Mouse (Mus musculus): ENCODE results near the gene Vinac1. TPM values are rescaled to one million over a fixed set of nuclear protein-coding genes. Genes with fewer than 3 reads are reported as not detected.
"Not testable (repeated sequence)": the region's sequence is repeated elsewhere in the genome, so short reads cannot be mapped to it uniquely, and the experiment has no call there.

The Vinac1 gene
- total RNA-seq, 2 experiments from 2014 or later, result not detected

GRCm38 (mm10) chr2:129046172-129046845 lies 1.7 kb downstream of the Vinac1 start:
- no peak for ATAC-seq (replicated peaks; ENCODE audit: low FRiP score, poor library complexity, severe bottlenecking)

DNA sequence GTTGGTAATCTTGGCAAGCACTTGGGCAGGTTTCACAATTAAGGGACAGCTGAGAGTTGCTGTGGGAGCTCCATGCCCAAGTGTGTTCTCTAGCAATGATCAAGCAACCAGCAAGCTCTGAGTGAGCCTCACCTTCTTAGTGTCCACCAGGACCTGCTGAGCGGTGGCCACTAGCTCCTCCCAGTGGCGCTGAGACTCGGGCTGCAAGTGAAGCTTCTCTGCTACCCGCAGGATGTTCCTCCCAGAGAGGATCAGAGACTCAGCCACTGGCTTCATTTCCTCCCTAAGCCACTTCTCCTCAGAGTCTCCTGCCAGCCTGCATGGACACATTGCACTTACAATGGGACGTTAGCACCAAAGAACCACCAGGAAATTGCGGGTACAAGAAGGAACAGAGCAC lies 7.4 kb downstream of the Vinac1 start:
- ATAC-seq (replicated peaks; ENCODE audit: low FRiP score, poor library complexity, severe bottlenecking), result no peak

DNA sequence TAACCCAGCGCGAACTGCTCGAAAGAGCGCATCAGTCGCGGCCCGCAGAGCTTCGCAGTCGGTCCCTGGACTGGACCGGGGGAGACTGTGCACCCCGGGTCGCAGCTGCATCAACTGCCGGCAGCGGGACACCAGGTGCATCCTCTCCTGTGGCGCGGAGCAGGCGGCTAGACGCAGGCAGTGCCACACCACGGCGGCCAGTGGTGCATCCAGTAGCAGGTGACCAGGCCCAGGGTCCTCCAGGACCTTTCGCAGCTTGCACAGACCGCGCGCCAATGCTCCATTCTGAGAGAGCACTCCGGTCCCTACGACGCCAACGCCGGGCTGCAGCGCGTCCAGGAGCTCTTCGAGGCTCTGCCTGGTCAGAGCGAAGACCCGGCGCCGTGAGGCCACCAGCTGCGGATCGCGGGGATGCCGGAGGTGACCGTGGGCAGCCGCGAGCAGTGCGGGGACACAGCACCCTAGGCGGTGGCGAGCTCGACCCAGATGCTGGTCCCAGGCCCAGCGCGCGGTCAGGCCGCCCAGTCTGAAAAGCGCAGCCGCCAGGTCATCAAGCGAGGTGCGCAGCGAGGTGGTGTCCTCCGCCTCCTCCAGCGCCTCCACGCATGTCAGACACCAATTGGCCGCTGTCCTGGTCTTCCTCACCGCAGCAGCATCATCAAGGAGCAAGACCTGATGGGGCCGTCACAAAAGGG lies 8.9 kb downstream of the Vinac1 start:
- ATAC-seq (replicated peaks; ENCODE audit: low FRiP score, poor library complexity, severe bottlenecking), result no peak

- ATAC-seq (replicated peaks; ENCODE audit: low FRiP score, poor library complexity, severe bottlenecking), result no peak
Measured at GRCm38 (mm10) chr2:129038426-129038936, 9.5 kb downstream of the Vinac1 start.

- ATAC-seq (replicated peaks; ENCODE audit: low FRiP score, poor library complexity, severe bottlenecking), result no peak
Measured at GRCm38 (mm10) chr2:129035381-129035780, 12.6 kb downstream of the Vinac1 start.

DNA sequence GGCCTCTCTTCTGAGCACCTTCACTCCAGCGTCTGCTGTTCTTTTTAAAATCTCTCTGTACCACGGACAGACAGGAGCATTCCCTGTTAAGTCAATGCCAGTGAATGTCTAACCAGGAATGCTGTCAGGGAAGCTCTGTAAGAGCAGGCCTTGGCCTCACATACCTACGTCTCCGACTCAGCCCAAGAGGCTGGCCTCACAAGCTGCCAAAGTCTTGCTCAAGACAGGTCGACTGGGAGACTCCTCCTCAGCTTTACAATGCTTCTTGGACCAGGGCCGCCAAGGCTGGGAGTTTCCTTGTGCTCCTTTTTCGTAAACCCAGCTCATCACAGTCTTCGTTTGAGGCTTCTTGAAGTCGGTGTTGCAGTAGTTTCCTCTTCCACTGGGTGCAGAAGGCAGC lies 23.2 kb downstream of the Vinac1 start:
- no peak for ATAC-seq (replicated peaks; ENCODE audit: low FRiP score, poor library complexity, severe bottlenecking)

GRCm38 (mm10) chr2:129020106-129020505 lies 27.9 kb downstream of the Vinac1 start:
- ATAC-seq (replicated peaks; ENCODE audit: low FRiP score, poor library complexity, severe bottlenecking), result no peak

DNA sequence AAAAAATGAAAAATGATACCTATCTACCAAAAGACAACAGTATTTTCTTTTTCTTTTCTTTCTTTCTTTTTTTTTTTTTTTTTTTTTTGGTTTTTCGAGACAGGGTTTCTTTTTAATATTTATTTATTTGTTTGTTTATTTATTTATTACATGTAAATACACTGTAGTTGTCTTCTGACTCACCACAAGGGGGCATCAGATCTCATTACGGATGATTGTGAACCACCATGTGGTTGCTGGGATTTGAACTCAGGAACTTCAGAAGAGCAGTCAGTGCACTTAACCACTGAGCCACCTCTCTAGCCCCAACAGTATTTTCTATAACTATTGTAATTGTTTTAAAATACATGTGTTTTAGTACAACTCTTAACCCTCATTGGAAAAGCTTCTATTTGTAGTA lies 39.1 kb downstream of the Vinac1 start:
- ATAC-seq (replicated peaks; ENCODE audit: low FRiP score, poor library complexity, severe bottlenecking), result not testable (repeated sequence)

DNA sequence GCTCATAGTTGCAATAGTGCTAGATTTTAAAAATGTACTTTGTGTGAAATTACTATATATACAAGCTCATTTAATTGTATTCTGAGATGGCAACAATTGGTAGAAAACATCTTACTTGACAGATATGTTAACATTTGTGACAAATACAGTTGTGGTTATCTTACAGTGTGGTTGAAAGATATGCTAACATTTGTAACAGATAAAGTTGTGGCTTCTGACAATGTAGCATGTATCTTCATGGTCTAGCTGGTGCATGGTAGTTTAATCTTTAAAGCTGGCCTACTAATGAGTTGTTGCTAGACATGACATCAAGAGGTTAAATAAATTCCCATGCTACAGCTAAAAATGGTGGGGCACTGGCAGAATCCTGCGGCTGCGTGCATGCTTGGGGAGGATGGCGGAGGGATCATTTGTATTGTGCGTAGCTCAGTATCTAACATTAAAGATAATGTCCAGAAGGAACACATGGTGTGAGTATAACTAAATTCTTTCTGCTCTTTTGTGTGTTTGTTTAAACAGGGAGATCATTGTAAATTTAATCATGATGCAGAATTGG lies 41.7 kb downstream of the Vinac1 start:
- no peak for ATAC-seq (replicated peaks; ENCODE audit: low FRiP score, poor library complexity, severe bottlenecking)

GRCm38 (mm10) chr2:129004872-129005271 lies 43.1 kb downstream of the Vinac1 start:
- ATAC-seq (replicated peaks; ENCODE audit: low FRiP score, poor library complexity, severe bottlenecking), result no peak

GRCm38 (mm10) chr2:128984746-128985145 lies 63.2 kb downstream of the Vinac1 start:
- no peak for ATAC-seq (replicated peaks; ENCODE audit: low FRiP score, poor library complexity, severe bottlenecking)

DNA sequence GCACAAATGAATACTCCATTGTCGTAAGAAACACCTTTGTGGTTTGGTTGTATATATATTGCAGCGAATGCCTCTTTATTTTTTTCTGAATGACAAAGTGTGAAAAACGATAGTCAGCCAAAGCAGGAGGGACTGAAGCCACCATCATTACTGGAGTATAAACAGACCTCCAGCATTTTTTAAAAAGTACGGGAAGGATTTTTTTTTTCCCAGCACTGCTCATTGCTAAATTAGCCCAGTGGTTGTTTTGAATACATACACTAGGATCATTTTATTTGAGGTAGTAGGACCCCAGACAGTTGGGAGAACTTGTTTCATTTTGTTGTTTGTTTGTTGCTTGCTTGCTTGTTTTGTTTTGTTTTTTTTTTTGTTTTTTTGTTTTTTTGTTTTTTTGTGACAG lies 72.4 kb downstream of the Vinac1 start:
- ATAC-seq (replicated peaks; ENCODE audit: low FRiP score, poor library complexity, severe bottlenecking), result no peak

Other genes with a start within 250 kb of the Vinac1 start
- 3.6 and 9.6 TPM in 2 replicates for gene Tmem87b, start 230.1 kb downstream of the Vinac1 start, total RNA-seq (2015; ENCODE audit: low replicate concordance)
- gene Tmem87b, start 230.1 kb downstream of the Vinac1 start, total RNA-seq (2017; ENCODE audit: low replicate concordance), result 4.9 and 17.8 TPM in 2 replicates
- not detected in 2 replicates for gene Fbln7, start 185.2 kb downstream of the Vinac1 start, total RNA-seq (2015; ENCODE audit: low replicate concordance)
- gene Fbln7, start 185.2 kb downstream of the Vinac1 start, total RNA-seq (2017; ENCODE audit: low replicate concordance), result not detected in 2 replicates
- gene Zc3h8, start 104.1 kb downstream of the Vinac1 start, total RNA-seq (2015; ENCODE audit: low replicate concordance), result 1.8 TPM in 1 of 2 replicates, not detected in the other
- 2.1 TPM in 1 of 2 replicates, not detected in the other for gene Zc3h8, start 104.1 kb downstream of the Vinac1 start, total RNA-seq (2017; ENCODE audit: low replicate concordance)
- gene Zc3h6, start 80.8 kb downstream of the Vinac1 start, total RNA-seq (2015; ENCODE audit: low replicate concordance), result 3.8 and 7.9 TPM in 2 replicates
- 3.2 and 4.9 TPM in 2 replicates for gene Zc3h6, start 80.8 kb downstream of the Vinac1 start, total RNA-seq (2017; ENCODE audit: low replicate concordance)
- gene Gm10762, start 80.4 kb downstream of the Vinac1 start, total RNA-seq (2015; ENCODE audit: low replicate concordance), result 2.5 TPM in 1 of 2 replicates, not detected in the other
- gene Gm10762, start 80.4 kb downstream of the Vinac1 start, total RNA-seq (2017; ENCODE audit: low replicate concordance), result 0.51 and 4.5 TPM in 2 replicates
- gene Ttl, start 17.8 kb upstream of the Vinac1 start, total RNA-seq (2015; ENCODE audit: low replicate concordance), result not detected in 2 replicates
- gene Ttl, start 17.8 kb upstream of the Vinac1 start, total RNA-seq (2017; ENCODE audit: low replicate concordance), result 0.77 and 2.1 TPM in 2 replicates
- gene Polr1b, start 52.8 kb upstream of the Vinac1 start, total RNA-seq (2015; ENCODE audit: low replicate concordance), result 2.1 and 2.5 TPM in 2 replicates
- 2.8 and 5.7 TPM in 2 replicates for gene Polr1b, start 52.8 kb upstream of the Vinac1 start, total RNA-seq (2017; ENCODE audit: low replicate concordance)
- 11.3 and 15.9 TPM in 2 replicates for gene Chchd5, start 81.5 kb upstream of the Vinac1 start, total RNA-seq (2015; ENCODE audit: low replicate concordance)
- gene Chchd5, start 81.5 kb upstream of the Vinac1 start, total RNA-seq (2017; ENCODE audit: low replicate concordance), result 7.0 and 8.7 TPM in 2 replicates
- 242 and 248 TPM in 2 replicates for gene Slc20a1, start 150.6 kb upstream of the Vinac1 start, total RNA-seq (2015; ENCODE audit: low replicate concordance)
- 739 and 881 TPM in 2 replicates for gene Slc20a1, start 150.6 kb upstream of the Vinac1 start, total RNA-seq (2017; ENCODE audit: low replicate concordance)
- 286 and 290 TPM in 2 replicates for gene Ckap2l, start 249.0 kb upstream of the Vinac1 start, total RNA-seq (2015; ENCODE audit: low replicate concordance)
- 162 and 200 TPM in 2 replicates for gene Ckap2l, start 249.0 kb upstream of the Vinac1 start, total RNA-seq (2017; ENCODE audit: low replicate concordance)